ENCODE assay signal across 8 mouse cellular contexts in genomic region chr15:79037913-79038328, GRCm38 (mm10). TPM values are rescaled to one million over a fixed set of nuclear protein-coding genes. Genes with fewer than 3 reads are reported as not detected.
A peak's percentile ranks its signal among the peaks of the same experiment; 100 is the strongest.
DNase-seq lines count a peak whose midpoint lies in the region; ATAC-seq and TF ChIP-seq lines count a peak whose summit lies in the region.

No protein-coding gene starts in this region.

- no peaks in the 10 kb centered on the region for H3K9me3 ChIP-seq in MEL (replicated peaks; ENCODE audit: insufficient read depth, low read length)
- no peaks in the 10 kb centered on the region for H3K9me3 ChIP-seq in embryonic facial prominence, embryonic 14.5 days (ENCODE audit: control insufficient read depth, low read length)
- H3K9me3 ChIP-seq in heart, embryonic 12.5 days (replicated peaks) = no peaks in the 10 kb centered on the region
- H3K9me3 ChIP-seq in kidney, embryonic 16.5 days (ENCODE audit: low read length) = no peaks in the 10 kb centered on the region
- H3K9me3 ChIP-seq in lung, embryonic 15.5 days = no peaks in the 10 kb centered on the region

- peak overlapping the region; percentile 64 for H3K9ac ChIP-seq in MEL (ENCODE audit: control insufficient read depth, low read depth, low read length, poor library complexity, severe bottlenecking)
- no peak overlapping the region for H3K9ac ChIP-seq in embryonic facial prominence, embryonic 14.5 days (ENCODE audit: low read depth, low read length)
- no peak overlapping the region; the same call in 1 of the 2 replicates for H3K9ac ChIP-seq in heart, embryonic 12.5 days
- H3K9ac ChIP-seq in kidney, embryonic 16.5 days (replicated peaks; ENCODE audit: low read length) = no peak overlapping the region
- no peak overlapping the region for H3K9ac ChIP-seq in lung, embryonic 15.5 days

- TF ChIP-seq EP300 in MEL (IDR thresholded peaks at IDR 0.05; ENCODE audit: low read depth in 1 of 2, low read length in 2 of 2) = no peak

- no peaks in the 10 kb centered on the region for H3K27me3 ChIP-seq in MEL (ENCODE audit: control insufficient read depth in 1 of 2, insufficient read depth in 2 of 2, low read length in 2 of 2)
- peaks cover 28% of the 10 kb centered on the region for H3K27me3 ChIP-seq in embryonic facial prominence, embryonic 14.5 days (replicated peaks; ENCODE audit: control insufficient read depth, insufficient read depth, low read length)
- peaks cover 51% of the 10 kb centered on the region for H3K27me3 ChIP-seq in heart, embryonic 12.5 days (replicated peaks)
- peaks cover 20% of the 10 kb centered on the region for H3K27me3 ChIP-seq in kidney, embryonic 16.5 days (ENCODE audit: insufficient read depth, low read length)
- peaks cover 36% of the 10 kb centered on the region for H3K27me3 ChIP-seq in lung, embryonic 15.5 days

- H3K27ac ChIP-seq in MEL (ENCODE audit: control insufficient read depth, low read depth, low read length) = peak overlapping the region; percentile 53
- no peak overlapping the region for H3K27ac ChIP-seq in bone marrow macrophage, adult 2 months (ENCODE audit: insufficient read depth, low read depth, low read length)
- H3K27ac ChIP-seq in embryonic facial prominence, embryonic 14.5 days (replicated peaks; ENCODE audit: low read depth, low read length) = 0 out of 2 replicates have a peak overlapping the region, but pooled peaks have one; percentile 0
- no peak overlapping the region for H3K27ac ChIP-seq in heart, embryonic 12.5 days (ENCODE audit: poor library complexity, severe bottlenecking)
- no peak overlapping the region for H3K27ac ChIP-seq in kidney, embryonic 16.5 days (ENCODE audit: low read length)
- H3K27ac ChIP-seq in lung, embryonic 15.5 days = no peak overlapping the region

- TF ChIP-seq RAD21 in MEL (IDR thresholded peaks at IDR 0.05; ENCODE audit: low read depth, low read length) = peak; percentile 44

- peak overlapping the region; percentile 40 to 53 for H3K4me3 ChIP-seq in MEL (ENCODE audit: control insufficient read depth in 1 of 2, insufficient read depth in 1 of 2, low read depth in 2 of 2, low read length in 2 of 2)
- H3K4me3 ChIP-seq in bone marrow macrophage, adult 2 months (ENCODE audit: insufficient read depth, low read length) = no peak overlapping the region
- H3K4me3 ChIP-seq in embryonic facial prominence, embryonic 14.5 days (ENCODE audit: low read depth, low read length) = no peak overlapping the region
- no peak overlapping the region for H3K4me3 ChIP-seq in heart, embryonic 12.5 days
- H3K4me3 ChIP-seq in kidney, embryonic 16.5 days (ENCODE audit: low read length) = no peak overlapping the region
- no peak overlapping the region for H3K4me3 ChIP-seq in lung, embryonic 15.5 days

- no peaks in the 10 kb centered on the region; the same call in 1 of the 2 replicates for H3K79me2 ChIP-seq in MEL (ENCODE audit: control insufficient read depth, insufficient read depth, low read length, poor library complexity)

- no peak for ATAC-seq in embryonic facial prominence, embryonic 14.5 days (ENCODE audit: low read depth)
- ATAC-seq in heart, embryonic 12.5 days (ENCODE audit: insufficient number of reproducible peaks, low FRiP score) = no peak
- 0 out of 2 replicates have a peak, but pooled peaks have one; percentile 16 for ATAC-seq in kidney, embryonic 16.5 days (ENCODE audit: low FRiP score, low TSS enrichment)
- no peak for ATAC-seq in lung, embryonic 15.5 days (ENCODE audit: borderline replicate concordance, extremely low read depth, low FRiP score, low TSS enrichment)

- peak; percentile 93 for DNase-seq in MEL (ENCODE audit: low read depth, low spot score)
- DNase-seq in embryonic facial prominence, embryonic 14.5 days (ENCODE audit: low spot score) = peak; percentile 69
- DNase-seq in retina, postnatal 7 days (ENCODE audit: low read depth, low spot score) = peak; percentile 60
- DNase-seq in urinary bladder, postnatal 25 days (ENCODE audit: low spot score) = peak; percentile 80

- H3K36me3 ChIP-seq in MEL (ENCODE audit: control insufficient read depth in 1 of 2, insufficient read depth in 2 of 2, low read length in 2 of 2) = no peaks in the 10 kb centered on the region
- peaks cover 32% of the 10 kb centered on the region for H3K36me3 ChIP-seq in embryonic facial prominence, embryonic 14.5 days (ENCODE audit: control insufficient read depth, insufficient read depth, low read length)
- H3K36me3 ChIP-seq in heart, embryonic 12.5 days = no peaks in the 10 kb centered on the region
- H3K36me3 ChIP-seq in kidney, embryonic 16.5 days (ENCODE audit: insufficient read depth, low read length) = peaks cover 15% of the 10 kb centered on the region
- no peaks in the 10 kb centered on the region; the same call in none of the 2 replicates for H3K36me3 ChIP-seq in lung, embryonic 15.5 days

- peak; percentile 87 to 96 (median 91) for TF ChIP-seq CTCF in MEL (IDR thresholded peaks at IDR 0.05 in 2 of 3, conservative IDR thresholded peaks at IDR 0.05 in 1 of 3; ENCODE audit: control insufficient read depth in 1 of 3, insufficient read depth in 1 of 3, low read depth in 2 of 3, low read length in 3 of 3, poor library complexity in 1 of 3, severe bottlenecking in 1 of 3)
- peak; percentile 92 for TF ChIP-seq CTCF in bone marrow macrophage, adult 2 months (IDR thresholded peaks at IDR 0.05; ENCODE audit: low read depth, low read length)

- TF ChIP-seq POLR2A in MEL (IDR thresholded peaks at IDR 0.05; ENCODE audit: control insufficient read depth in 1 of 2, insufficient read depth in 1 of 2, low read depth in 1 of 2, low read length in 2 of 2, poor library complexity in 1 of 2) = no peak; a peak in 1 of 4 replicates
- TF ChIP-seq POLR2A in bone marrow macrophage, adult 2 months (IDR thresholded peaks at IDR 0.05; ENCODE audit: borderline replicate concordance, low read depth, low read length) = no peak

- peaks cover 0 to 12% of the 10 kb centered on the region in 2 experiments; a peak in 2 of 4 replicates for H3K4me1 ChIP-seq in MEL (ENCODE audit: control insufficient read depth in 1 of 2, insufficient read depth in 2 of 2, low read length in 2 of 2)
- H3K4me1 ChIP-seq in bone marrow macrophage, adult 2 months (ENCODE audit: control insufficient read depth, insufficient read depth, low read length) = peaks cover 9% of the 10 kb centered on the region
- peaks cover 11% of the 10 kb centered on the region; the same call in 1 of the 2 replicates for H3K4me1 ChIP-seq in embryonic facial prominence, embryonic 14.5 days (ENCODE audit: control insufficient read depth, insufficient read depth, low read length)
- H3K4me1 ChIP-seq in heart, embryonic 12.5 days (replicated peaks) = peaks cover 25% of the 10 kb centered on the region
- peaks cover 14% of the 10 kb centered on the region; the same call in 1 of the 2 replicates for H3K4me1 ChIP-seq in kidney, embryonic 16.5 days (ENCODE audit: insufficient read depth, low read length)
- H3K4me1 ChIP-seq in lung, embryonic 15.5 days = peaks cover 27% of the 10 kb centered on the region

- 9% methylated on average over 14 of the region's 14 CpGs for WGBS in embryonic facial prominence, embryonic 14.5 days
- WGBS in heart, embryonic 12.5 days = 9% methylated on average over 14 of the region's 14 CpGs
- WGBS in kidney, embryonic 16.5 days = 11% methylated on average over 14 of the region's 14 CpGs
- WGBS in lung, embryonic 15.5 days = 12% methylated on average over 14 of the region's 14 CpGs

- peak overlapping the region; percentile 1; the same call in 1 of the 2 replicates for H3K4me2 ChIP-seq in embryonic facial prominence, embryonic 14.5 days (ENCODE audit: low read depth, low read length)
- peak overlapping the region; percentile 49 for H3K4me2 ChIP-seq in heart, embryonic 12.5 days
- no peak overlapping the region for H3K4me2 ChIP-seq in kidney, embryonic 16.5 days (replicated peaks; ENCODE audit: low read depth, low read length)
- H3K4me2 ChIP-seq in lung, embryonic 15.5 days = peak overlapping the region; percentile 23; the same call in 1 of the 2 replicates

RNA-seq across cellular contexts. Expression of gene Galr3, which starts 3.8 kb away (rescaled TPM):
- 2.5 and 2.6 TPM in 2 replicates for total RNA-seq in MEL (2012; rRNA removed)
- polyA plus RNA-seq in MEL (2012; ENCODE audit: insufficient read depth in 1 of 2, insufficient read length in 2 of 2, low read depth in 1 of 2, low replicate concordance in 2 of 2, missing spikeins in 1 of 2) = 1 to 10 TPM in 1 of 2 experiments, not detected in 1; 4.5 TPM
- polyA plus RNA-seq in bone marrow macrophage, adult 2 months (2012; ENCODE audit: insufficient read depth, insufficient read length, missing spikeins) = not detected in 2 replicates
- polyA plus RNA-seq in embryonic facial prominence, embryonic 14.5 days (2014; fragmentation: Nextera tagmentation; extraction: Ambion mirVana) = not detected in 2 replicates
- not detected in 2 replicates for polyA plus RNA-seq in heart, embryonic 12.5 days (2016; fragmentation: Nextera tagmentation; extraction: Ambion mirVana)
- polyA plus RNA-seq in kidney, embryonic 16.5 days (2015; fragmentation: Nextera tagmentation; extraction: Ambion mirVana) = not detected in 2 replicates
- polyA plus RNA-seq in lung, embryonic 15.5 days (2015; fragmentation: Nextera tagmentation; extraction: Ambion mirVana) = not detected in 2 replicates

RNA-seq across cellular contexts. Expression of gene H1f0, which starts 9.7 kb away (rescaled TPM):
- 28.2 and 33.5 TPM in 2 replicates for total RNA-seq in MEL (2012; rRNA removed)
- 100 to 1,000 TPM in 1 of 2 experiments, 10 to 100 TPM in 1; 46.8 to 213 TPM for polyA plus RNA-seq in MEL (2012; ENCODE audit: insufficient read depth in 1 of 2, insufficient read length in 2 of 2, low read depth in 1 of 2, low replicate concordance in 2 of 2, missing spikeins in 1 of 2)
- polyA plus RNA-seq in bone marrow macrophage, adult 2 months (2012; ENCODE audit: insufficient read depth, insufficient read length, missing spikeins) = 87.7 and 88.8 TPM in 2 replicates
- 168 and 202 TPM in 2 replicates for polyA plus RNA-seq in embryonic facial prominence, embryonic 14.5 days (2014; fragmentation: Nextera tagmentation; extraction: Ambion mirVana)
- 294 and 300 TPM in 2 replicates for polyA plus RNA-seq in heart, embryonic 12.5 days (2016; fragmentation: Nextera tagmentation; extraction: Ambion mirVana)
- 521 and 528 TPM in 2 replicates for polyA plus RNA-seq in kidney, embryonic 16.5 days (2015; fragmentation: Nextera tagmentation; extraction: Ambion mirVana)
- 560 and 562 TPM in 2 replicates for polyA plus RNA-seq in lung, embryonic 15.5 days (2015; fragmentation: Nextera tagmentation; extraction: Ambion mirVana)

RNA-seq across cellular contexts. Expression of gene Ankrd54, which starts 24.8 kb away (rescaled TPM):
- total RNA-seq in MEL (2012; rRNA removed) = 42.3 and 43.4 TPM in 2 replicates
- polyA plus RNA-seq in MEL (2012; ENCODE audit: insufficient read depth in 1 of 2, insufficient read length in 2 of 2, low read depth in 1 of 2, low replicate concordance in 2 of 2, missing spikeins in 1 of 2) = 10 to 100 TPM in 1 of 2 experiments, not detected in 1; 62.2 TPM
- 14.0 TPM in 2 replicates for polyA plus RNA-seq in bone marrow macrophage, adult 2 months (2012; ENCODE audit: insufficient read depth, insufficient read length, missing spikeins)
- polyA plus RNA-seq in embryonic facial prominence, embryonic 14.5 days (2014; fragmentation: Nextera tagmentation; extraction: Ambion mirVana) = 42.6 and 43.6 TPM in 2 replicates
- polyA plus RNA-seq in heart, embryonic 12.5 days (2016; fragmentation: Nextera tagmentation; extraction: Ambion mirVana) = 29.0 and 30.0 TPM in 2 replicates
- polyA plus RNA-seq in kidney, embryonic 16.5 days (2015; fragmentation: Nextera tagmentation; extraction: Ambion mirVana) = 51.7 and 52.5 TPM in 2 replicates
- 57.0 and 61.0 TPM in 2 replicates for polyA plus RNA-seq in lung, embryonic 15.5 days (2015; fragmentation: Nextera tagmentation; extraction: Ambion mirVana)

RNA-seq across cellular contexts. Expression of gene Eif3l, which starts 37.1 kb away (rescaled TPM):
- total RNA-seq in MEL (2012; rRNA removed) = 394 and 395 TPM in 2 replicates
- 100 to 1,000 TPM; 301 to 442 TPM for polyA plus RNA-seq in MEL (2012; ENCODE audit: insufficient read depth in 1 of 2, insufficient read length in 2 of 2, low read depth in 1 of 2, low replicate concordance in 2 of 2, missing spikeins in 1 of 2)
- polyA plus RNA-seq in bone marrow macrophage, adult 2 months (2012; ENCODE audit: insufficient read depth, insufficient read length, missing spikeins) = 99.4 and 114 TPM in 2 replicates
- polyA plus RNA-seq in embryonic facial prominence, embryonic 14.5 days (2014; fragmentation: Nextera tagmentation; extraction: Ambion mirVana) = 197 and 220 TPM in 2 replicates
- polyA plus RNA-seq in heart, embryonic 12.5 days (2016; fragmentation: Nextera tagmentation; extraction: Ambion mirVana) = 165 TPM in 2 replicates
- 254 and 260 TPM in 2 replicates for polyA plus RNA-seq in kidney, embryonic 16.5 days (2015; fragmentation: Nextera tagmentation; extraction: Ambion mirVana)
- polyA plus RNA-seq in lung, embryonic 15.5 days (2015; fragmentation: Nextera tagmentation; extraction: Ambion mirVana) = 223 and 225 TPM in 2 replicates

Comparison
In these comparisons a context has a peak if more than half of its experiments do, and no peak if none do; other contexts are left out.
1. H3K27ac ChIP-seq: peak in MEL (single experiment) and embryonic facial prominence, embryonic 14.5 days (single experiment); none in bone marrow macrophage, adult 2 months (single experiment), heart, embryonic 12.5 days (single experiment), kidney, embryonic 16.5 days (single experiment) and lung, embryonic 15.5 days (single experiment).
2. H3K4me3 ChIP-seq: peak in MEL (2 of 2); none in bone marrow macrophage, adult 2 months (single experiment), embryonic facial prominence, embryonic 14.5 days (single experiment), heart, embryonic 12.5 days (single experiment), kidney, embryonic 16.5 days (single experiment) and lung, embryonic 15.5 days (single experiment).
3. Peak in every context shown above with its lines, with median percentiles within 50 percentile points of each other: DNase-seq.